Mouse (Mus musculus) lung, adult 2 months (tissue): ENCODE data around the gene Fgfr4.

Experiments
- CTCF ChIP-seq: fragments of 200-500 bp; IDR thresholded peaks from 2 replicates; pipeline ENCODE4 v1.5.1; 2011; ENCODE audit warnings: mild to moderate bottlenecking, low read length, control low read depth; ENCODE audit not compliant: insufficient read depth
- POLR2A ChIP-seq: fragments of 200-500 bp; IDR thresholded peaks from 2 replicates; pipeline ENCODE4 v1.6.1; 2011; ENCODE audit warnings: low read depth, mild to moderate bottlenecking, control low read depth, low read length, borderline replicate concordance; ENCODE audit errors: extremely low read depth

GRCm38 (mm10) chr13:55163553-55163952, 11.1 kb downstream of the Fgfr4 start:
- no peak for TF ChIP-seq CTCF
- no peak for TF ChIP-seq POLR2A
